Mouse (Mus musculus): ENCODE measurements around the gene Atp13a5.

Gene Atp13a5

DNA sequence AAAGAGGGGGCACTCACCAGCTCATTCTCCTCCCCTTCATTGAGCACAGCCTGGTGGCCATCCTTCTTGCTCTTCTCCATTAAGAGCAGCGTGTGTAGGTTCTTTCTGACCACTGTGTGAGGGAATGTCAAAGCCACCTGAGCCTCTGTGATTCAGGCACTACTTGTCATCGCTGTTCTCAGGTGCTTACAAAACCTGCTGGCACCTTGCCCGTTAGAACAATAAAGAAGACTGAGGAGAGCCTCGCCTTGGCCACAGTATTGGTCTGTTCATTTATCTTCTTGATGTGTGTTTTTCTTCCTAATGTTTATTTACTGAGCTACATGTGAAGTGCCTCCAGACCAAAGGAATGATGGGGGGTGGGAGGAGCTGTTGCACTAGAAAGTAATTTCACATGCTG lies at the start of gene Atp13a5:
Gene Atp13a5 (minus strand): TSS at position 275 of the 400 bp plus-strand sequence.
- no peak for DNase-seq (ENCODE audit: low spot score in 2 of 2)

DNA sequence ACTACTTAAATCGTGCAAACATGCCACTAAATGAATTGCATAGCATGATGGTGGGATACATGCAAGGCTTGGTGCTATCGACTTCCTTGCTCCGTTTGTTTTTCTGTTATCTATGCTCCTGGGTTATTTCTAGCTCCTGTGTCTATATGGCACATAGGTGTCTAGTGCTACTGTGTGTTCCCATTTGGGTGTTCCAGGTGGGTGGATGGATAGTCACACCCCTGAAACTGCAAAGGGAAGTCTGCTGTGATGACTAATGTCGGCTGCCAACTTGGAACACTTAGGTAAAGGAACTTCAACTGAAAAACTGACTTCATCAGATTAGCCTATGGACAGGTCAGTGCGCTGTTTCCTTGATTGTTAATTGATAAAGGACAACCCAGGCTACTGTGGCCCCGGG lies 36.3 kb upstream of the Atp13a5 start:
- DNase-seq (ENCODE audit: low spot score in 2 of 2): no peak

DNA sequence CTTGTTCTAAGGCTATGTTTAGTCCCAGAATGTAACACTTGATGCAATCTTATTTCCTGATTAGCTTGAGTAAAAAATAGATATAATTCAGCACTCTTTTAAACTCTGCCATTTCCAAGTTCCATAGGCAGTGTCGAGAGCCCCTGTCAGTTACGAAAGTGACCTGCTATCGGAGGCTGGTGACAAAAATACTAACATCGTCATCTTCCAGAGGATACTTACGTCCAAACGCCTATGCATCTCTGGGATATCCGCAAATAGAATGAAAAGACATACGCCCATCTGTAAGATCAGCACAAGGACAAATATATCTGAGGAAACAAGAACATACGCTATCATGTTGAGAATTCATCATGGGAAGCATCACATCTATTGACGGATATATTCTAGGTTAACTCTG lies 28.8 kb upstream of the Atp13a5 start:
- DNase-seq (ENCODE audit: low spot score in 2 of 2): no peak

DNA sequence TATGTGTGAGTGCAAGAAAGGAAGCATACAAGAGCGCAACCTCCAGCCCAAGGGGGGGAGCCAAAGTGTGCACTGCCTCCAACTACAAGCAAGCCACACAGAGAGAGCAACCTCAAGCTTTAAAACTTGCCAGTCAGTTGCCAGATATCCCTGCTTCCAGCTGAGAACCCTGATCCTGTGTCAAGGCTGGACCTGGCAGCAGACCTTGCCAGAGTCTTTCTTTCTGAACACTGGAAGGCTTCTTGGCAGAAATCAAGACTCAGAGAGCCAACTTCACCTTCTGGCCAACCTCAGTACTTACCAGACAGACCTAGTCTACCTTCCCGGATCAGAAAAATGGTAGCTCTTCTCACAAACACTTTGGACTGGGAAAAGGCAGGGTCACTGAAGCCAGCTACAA lies 20.5 kb upstream of the Atp13a5 start:
- peak in 1 of 2 experiments; percentile 48 for DNase-seq (ENCODE audit: low spot score in 2 of 2)

DNA sequence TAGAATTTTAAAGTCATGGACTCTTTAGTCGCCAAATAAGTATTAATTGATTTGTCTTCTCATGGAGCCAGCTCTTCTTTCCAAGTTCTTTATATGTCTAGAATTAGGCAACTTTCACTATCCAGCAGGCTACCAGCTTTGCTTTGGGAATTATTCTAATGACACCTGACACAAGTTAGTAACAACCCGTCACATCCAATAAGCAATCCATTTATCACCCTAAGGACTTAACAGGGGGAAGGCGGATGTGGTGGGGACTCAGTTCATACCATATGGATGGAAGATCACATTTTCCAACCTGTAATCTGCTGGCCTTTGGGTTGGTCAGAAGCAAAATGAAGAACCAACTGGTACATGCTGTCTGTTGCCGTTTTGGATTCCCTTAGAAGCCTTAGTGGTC lies 6.2 kb upstream of the Atp13a5 start:
- no peak for DNase-seq (ENCODE audit: low spot score in 2 of 2)

DNA sequence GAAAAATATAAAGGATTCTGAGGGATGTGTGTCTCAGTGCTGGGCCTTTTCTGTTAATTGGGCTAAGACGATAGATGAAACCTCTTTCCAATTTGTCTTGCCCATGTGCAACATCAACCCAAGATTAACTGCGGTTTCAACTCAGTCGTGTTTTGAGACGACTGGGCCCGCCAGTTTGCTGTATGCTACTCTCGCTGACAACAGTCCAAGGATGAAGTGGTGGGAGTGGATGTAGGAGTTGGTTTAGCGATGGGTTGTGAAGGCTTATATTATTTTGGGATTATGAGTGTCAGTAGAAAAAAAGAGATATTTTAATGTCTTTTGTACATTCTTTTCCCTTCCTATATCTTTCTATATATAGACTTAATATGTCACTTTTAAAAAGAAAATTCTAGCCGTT lies 3.9 kb downstream of the Atp13a5 start:
- no peak for DNase-seq (ENCODE audit: low spot score in 2 of 2)

DNA sequence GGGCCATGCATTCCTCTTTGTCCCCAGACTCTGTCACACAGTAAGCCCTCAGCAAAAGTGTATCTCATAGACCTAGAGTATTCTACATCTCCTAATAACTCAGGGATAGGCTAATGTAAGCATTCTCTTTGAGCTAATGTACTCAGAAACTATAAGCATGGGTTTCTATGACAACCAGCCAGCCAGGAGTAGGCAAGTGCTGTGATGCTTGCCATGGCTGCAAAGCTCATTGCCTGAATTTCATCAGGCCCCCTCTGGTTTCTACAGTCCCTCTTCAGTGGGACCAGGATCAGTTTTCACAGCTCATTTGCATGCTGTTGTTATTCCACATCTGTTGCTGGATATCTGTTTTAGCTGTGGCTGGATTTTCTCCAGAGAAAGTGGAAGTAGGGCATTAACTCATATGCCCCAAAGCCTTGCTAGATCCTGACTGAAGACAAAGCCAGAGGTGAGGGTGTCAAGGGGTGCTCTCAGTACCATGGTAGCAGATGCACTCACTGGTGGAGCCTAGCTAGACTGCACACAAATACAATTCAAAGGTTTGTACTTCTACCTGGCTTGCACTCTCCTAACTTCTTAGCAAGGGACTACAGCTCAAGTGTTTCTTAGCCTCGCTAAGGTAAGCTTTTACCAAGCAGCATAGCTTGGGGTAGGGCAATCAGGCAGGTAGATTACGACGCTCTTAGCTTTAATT lies 47.0 kb downstream of the Atp13a5 start:
- DNase-seq (ENCODE audit: low spot score in 2 of 2): no peak

DNA sequence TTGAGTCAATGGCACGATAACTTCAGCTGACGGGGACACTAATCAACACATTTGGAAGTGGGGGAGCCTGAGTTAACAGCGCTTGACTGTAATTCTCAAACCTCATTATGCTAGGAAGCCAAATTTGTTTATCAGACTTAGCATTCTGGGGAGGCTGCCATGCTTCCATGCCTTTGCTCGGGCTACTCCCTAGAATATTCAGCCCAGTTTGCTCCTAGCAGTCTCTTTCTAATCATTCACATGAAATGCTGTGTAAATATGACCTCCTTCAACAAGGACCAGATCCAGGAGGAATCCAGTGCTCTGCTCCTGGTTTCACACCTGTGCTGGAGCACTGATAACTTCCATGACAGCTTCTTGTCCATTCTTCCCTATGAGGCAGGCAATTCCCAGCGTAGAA lies 47.6 kb downstream of the Atp13a5 start:
- no peak for DNase-seq (ENCODE audit: low spot score in 2 of 2)

DNA sequence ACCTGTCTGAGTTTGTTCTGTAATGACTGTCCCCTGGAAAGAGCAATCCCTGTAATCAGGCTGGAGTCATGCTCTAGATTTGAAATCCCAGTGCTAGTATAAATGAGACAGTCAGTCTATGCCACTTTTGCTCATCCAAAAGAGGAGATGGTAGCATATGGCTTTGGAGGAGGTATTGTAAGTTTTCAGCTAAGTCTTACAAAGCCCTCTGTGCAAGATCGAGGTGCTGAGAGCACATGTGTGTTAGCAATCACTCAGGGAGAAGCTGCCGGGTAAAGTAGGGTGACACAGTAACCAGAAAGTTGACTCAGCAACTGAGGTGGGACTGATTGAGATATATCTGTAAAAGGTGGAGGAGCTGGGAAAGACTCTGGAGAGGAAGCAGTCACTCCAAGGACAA lies 49.3 kb downstream of the Atp13a5 start:
- DNase-seq (ENCODE audit: low spot score in 2 of 2): no peak

DNA sequence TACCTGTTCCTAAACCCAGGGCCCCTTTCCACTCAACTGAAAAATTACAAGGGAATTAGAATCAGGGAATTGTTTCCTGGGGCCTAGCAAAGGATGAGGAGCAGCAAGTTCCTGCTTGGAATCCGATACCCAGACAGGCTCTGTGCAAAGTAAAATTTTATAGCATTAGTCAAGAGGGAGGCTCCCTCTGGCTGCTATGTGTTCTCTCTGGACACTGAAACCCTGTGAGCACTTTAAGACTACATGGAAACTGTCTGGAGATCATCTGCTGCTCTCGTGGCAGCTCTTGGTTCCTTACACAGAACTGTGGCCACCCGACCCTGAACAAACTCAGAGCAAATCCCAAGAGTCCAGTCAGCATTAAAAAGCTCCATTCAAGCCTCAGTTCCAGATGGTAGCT lies 50.6 kb downstream of the Atp13a5 start:
- DNase-seq (ENCODE audit: low spot score in 2 of 2): no peak

DNA sequence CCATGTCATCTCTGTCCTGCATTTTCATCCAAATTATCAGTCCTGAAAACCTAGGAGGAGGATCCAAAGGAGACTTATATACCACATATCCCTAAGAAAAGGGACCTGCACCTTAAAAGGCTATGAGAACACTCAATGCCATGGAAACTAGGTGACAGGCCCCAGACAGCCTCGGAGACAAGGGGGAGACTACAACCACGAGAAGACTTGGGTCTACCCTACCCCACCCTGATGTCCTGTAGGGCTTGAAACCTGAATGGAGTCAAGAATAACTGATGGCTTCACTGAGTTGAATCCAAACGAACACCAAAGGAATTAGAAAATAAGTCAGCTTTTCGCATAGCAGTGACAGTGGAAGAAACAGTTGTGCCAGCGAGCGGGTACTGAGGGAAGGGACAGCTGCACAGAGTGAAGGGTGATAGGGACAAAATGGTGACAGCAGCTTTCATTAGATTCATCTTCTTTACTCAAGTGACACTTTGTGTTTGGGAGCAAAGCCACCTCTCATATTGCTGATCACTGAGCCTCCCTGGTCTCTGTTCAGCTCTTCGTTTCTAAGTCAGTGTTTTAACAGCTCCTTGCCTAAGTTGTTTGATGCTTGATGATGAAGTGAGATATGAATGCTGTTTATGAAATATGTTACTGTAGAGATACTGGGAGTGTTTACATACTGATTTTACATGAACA lies 53.2 kb downstream of the Atp13a5 start:
- no peak for DNase-seq (ENCODE audit: low spot score in 2 of 2)

DNA sequence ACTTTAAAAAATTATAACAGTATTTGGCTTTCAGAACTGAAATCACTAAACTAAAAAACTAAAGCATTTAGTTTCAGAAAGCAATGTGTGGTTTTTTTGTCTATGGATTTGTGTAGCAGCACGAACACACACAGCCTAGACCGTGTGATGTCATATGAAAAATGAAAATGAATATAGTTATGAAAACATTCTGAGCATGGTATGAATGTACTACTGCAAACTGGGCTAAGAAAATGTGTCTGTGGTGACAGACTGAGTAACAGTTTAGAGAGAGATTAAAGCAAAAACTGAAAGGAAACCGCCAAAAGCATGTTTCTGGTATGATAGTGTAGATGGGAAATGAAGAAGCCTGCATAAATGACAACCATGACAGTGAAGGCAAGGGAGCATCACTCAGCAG lies 57.8 kb downstream of the Atp13a5 start:
- no peak for DNase-seq (ENCODE audit: low spot score in 2 of 2)

DNA sequence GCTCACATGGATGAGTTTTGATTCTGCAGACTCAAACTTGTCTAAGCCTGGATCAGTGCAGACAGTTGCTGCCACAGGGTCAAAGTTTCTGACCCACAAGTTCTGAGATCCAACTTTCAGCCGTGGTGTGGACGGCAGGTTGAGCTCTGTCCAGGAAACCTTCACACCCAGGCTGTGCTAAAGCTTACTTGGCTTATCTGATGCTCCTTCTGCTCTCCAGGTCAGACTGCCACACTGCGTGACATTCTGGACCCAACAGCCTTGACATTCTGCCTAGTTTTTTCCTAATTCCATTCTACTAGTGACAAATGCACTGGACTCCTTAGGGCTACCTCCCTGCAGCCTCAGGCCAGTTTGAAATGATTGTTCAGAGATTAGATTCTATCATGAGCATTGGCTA lies 63.1 kb downstream of the Atp13a5 start:
- no peak for DNase-seq (ENCODE audit: low spot score in 2 of 2)

DNA sequence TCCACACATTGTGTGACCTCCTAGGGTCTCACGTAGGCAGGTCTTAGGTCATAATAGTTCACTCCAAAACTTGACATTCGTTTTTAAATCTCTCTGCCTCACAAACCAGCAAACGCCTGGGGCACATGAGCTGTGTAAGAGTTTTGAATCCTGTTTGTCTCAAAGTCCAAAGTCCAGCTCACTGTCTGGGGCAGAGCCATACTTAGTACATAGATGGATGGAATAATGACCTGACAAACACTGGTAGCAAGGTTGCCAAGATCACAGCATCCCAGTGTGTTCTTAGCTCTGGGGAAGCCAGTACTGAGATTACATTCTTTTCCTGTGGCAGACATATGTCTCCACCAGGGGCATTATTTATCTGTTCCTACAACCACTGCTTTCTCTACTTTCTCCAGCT lies 63.5 kb downstream of the Atp13a5 start:
- DNase-seq (ENCODE audit: low spot score in 2 of 2): no peak

DNA sequence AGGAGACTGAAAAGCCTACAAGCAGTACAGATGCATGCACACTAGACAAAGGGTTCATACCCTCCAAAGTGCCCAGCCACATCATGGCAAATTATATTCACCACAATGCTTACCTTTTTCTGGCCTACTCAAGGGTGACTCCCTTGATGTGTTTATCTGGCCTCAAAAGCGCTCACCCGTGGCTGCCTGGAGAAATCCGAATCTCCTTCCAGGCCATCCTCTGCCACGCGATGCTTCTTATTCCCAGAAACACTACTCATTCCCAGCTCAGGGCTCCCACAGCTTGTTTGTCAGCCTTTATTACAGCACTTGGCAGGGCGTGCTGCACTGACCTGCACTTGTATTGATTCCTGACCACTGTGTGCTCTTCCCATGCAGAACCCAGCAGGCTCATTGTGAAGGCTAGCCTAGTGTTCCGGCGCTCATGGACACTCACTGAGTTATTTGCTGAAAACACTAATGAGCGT lies 80.9 kb downstream of the Atp13a5 start:
- DNase-seq (ENCODE audit: low spot score in 2 of 2): no peak

DNA sequence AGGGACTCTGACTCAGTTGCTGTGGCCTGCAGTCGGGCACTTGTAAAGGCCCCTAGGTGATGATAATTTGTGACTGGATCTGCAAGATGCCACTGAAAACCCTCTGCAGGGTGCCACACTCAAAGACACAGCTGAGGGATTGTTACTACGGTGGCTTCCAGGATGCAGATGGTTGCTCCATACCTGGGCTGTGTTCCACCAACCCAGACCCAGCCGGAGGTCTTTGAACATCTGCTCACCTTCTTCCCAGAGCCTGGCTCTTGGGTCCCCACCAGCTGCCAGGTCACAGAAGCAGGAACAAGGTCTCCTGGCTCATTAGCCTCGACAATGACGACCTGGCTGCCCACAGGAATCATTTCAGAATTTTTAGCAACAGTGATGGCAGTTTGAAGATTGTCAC lies 97.8 kb downstream of the Atp13a5 start:
- no peak for DNase-seq (ENCODE audit: low spot score in 2 of 2)

DNA sequence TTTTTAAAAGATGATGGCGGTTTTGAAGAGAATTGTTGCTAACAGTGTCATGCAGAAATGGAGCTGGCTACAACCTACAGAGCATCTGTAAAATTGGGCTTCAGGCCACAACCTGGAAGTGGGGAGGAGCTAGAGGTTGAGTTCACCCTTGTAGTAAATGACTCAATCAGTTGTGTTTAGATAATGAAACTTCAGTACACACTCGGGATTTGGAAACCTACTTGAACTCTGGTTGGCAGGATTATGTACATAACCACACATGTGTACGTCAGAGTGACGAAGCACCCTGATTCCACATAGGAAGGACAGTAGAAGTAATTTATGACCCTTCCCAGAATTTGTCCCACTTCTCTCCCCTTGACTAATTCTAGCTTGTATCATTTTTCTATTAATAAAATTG lies 124.2 kb downstream of the Atp13a5 start:
- no peak for DNase-seq (ENCODE audit: low spot score in 2 of 2)

DNA sequence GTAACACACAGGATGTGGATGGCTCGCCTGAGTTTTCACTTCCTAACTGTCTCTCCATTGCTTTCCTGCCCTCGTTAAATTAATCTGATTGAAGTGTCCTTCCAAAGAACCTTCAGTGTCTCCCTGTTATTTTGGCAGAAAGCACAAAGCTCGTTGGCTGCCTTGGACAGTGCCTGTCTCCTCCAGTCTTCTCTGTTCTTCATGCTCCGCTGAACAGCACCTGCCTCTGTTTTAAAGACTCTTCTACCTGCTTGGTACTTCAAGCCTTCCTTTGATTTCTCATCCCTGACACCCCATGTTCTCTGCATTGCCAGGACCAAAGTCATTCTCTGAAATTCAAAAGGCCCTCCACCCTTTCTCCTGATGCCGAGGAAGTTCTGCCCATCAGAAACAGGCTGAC lies 142.6 kb downstream of the Atp13a5 start:
- DNase-seq (ENCODE audit: low spot score in 2 of 2): peak in 1 of 2 experiments; percentile 4

DNA sequence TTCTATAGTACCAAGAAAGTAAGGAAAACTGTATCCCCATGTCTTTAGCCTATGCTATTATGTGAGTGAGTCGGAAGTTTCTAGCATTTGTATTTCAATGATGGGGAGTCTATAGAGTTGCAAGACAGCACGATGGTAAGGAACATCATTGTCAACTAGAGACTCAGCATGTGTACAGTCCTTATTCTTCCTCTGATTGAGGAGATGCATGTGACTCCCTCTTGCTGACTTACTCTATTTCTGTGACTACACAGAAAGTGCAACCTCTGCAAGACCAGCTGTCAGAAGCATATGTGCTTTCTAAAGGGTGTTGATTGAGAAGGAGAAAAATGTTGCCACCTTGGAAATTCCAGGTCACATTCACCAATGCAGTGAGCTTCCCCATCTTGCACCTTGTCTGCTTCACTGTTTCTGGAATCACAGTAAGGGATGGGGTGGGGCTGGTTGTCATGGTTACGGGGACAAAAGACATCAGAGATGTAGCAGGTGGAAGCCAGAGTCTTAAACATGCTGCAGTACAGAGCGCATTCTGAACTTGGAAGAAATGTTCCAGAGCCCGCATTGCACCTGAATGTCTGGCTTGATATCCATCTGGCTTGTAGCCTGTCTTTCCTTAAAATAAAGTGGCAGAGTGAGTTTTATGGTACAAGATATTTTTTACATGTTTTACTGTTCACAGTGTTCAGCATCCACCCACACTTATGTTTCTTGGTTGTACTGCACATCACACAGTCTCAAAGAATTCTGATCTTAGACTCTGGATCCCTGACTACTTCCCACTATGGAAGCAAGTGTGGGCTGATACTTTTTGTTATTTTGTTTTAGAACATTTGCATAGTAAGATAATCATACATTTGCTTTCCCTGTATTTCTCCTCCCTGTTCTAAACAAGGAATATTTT lies 161.9 kb downstream of the Atp13a5 start:
- peak in 1 of 2 experiments; percentile 25 for DNase-seq (ENCODE audit: low spot score in 2 of 2)

DNA sequence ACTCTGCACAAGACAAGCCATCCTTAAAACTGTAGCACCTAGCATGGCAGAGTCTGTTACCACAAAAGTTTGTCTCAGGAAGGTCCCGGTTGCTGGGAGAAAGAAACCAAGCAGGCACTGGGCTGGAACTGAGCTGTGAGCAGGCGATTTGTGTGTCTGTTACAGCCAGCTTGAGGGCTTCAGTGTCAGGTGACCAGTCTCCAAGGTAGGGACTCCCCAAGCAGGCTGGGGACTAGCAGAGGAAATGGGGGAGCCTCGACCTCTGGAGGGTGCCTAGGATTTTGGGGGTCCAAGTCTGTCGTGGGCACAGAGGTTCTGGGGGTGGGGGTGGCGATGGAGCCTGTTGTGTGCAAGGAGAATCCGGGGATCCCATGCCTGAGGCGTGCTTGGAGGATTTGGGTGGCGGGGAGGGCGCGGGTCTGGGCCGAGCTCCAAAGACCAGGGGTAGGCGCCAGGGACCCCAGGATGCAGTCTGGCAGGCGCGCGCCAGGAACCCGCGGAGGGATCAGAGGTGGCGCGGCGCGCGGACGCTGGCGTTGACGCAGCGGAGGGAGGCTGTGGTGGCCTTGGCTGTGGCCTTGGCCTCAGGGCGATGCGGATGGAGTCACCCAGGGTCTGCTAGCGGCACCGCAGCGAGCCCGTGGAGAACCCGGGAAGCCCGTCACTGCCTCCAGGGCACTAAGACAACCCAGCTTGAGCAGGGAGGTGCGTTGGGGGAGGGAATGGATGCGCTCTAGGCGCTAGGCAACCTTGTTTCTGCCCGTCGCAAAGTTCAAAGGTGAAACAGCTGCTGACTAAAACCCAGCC lies 168.7 kb downstream of the Atp13a5 start, which contains the start of gene Hrasls:
Gene Hrasls (plus strand): TSS at position 91 of the 807 bp plus-strand sequence.
- peak; percentile 40 to 51 for DNase-seq (ENCODE audit: low spot score in 2 of 2)

DNA sequence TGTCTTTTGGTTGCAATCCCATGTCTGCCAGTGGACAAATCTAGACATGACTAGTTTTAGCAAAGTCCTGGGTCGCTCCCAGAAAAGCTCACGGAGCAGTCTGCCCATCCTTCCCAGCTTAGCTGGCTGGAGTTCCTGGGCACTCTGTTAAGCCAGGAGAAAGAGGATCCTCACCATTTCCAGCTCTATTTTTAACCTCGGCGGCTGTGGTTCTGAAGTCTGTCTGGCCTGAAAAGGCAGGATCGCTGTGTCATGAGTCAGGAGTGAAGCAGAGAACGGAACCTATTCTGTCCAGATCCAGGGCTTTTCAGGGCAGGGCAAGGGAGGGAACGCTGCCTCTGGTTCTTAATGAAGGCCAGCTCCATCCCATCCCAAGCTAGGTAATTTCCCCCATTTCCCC lies 169.7 kb downstream of the Atp13a5 start:
- DNase-seq (ENCODE audit: low spot score in 2 of 2): no peak
